Mouse (Mus musculus) embryonic fibroblast, embryonic 13.5 days (primary cell): Measurements from ENCODE around the gene Gm28539.

Experiments
- CTCF ChIP-seq: IDR thresholded peaks from 2 replicates; pipeline ENCODE4 v1.5.1; 2011; ENCODE audit warnings: mild to moderate bottlenecking, control low read depth, low read length, moderate library complexity, borderline replicate concordance; ENCODE audit not compliant: insufficient read depth
- POLR2A ChIP-seq: IDR thresholded peaks from 2 replicates; pipeline ENCODE4 v1.6.1; 2011; ENCODE audit warnings: low read depth, mild to moderate bottlenecking, control low read depth, low read length, moderate library complexity

DNA sequence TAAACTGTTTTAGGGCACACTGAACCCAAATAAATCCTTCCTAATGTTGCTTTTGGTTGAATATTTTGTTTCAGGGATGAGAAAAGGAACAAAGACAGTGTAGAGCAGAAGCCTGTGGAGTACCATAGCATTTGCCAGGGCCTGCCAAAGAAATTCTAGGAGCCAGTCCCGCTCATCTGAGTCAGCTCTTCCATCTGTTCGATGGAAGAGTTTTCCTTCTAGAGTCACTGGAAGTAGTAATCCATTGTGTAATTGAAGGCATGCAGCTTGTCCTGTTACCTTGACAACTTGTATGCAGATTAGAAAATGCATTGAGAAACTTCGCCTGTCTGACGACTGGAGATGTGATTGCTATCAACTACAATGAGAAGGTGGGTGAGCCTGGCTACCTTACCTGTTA is 13.5 kb upstream of the Gm28539 start:
- TF ChIP-seq CTCF (no peak), POLR2A (no peak)
